Mouse (Mus musculus): ENCODE measurements at regions not wholly inside any gene's neighbourhood (a gene's known extent, or its start where the extent isn't known, plus 50 kb on each side); places are given as distances from the start of the nearest gene placed in this dataset.

DNA sequence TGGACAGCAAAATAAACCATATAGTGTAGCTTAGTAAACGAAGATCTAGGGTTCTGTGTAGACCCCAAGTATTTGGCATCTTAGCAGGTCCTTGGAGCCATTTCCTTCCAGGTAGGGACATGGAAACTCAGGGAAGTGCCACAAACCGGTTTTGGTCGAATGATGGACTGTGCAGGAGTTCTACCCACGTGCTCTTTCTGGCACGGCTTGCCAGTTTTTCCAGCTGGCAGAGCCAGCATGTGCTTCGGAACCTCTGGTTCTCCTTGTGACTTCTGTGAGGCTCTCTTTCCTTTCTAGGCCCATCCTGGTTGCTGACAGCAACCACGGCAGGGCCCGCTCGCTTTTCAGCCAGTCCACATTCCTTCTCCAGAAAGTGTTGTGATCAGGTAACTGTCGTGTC is 291.4 kb downstream of the Kcnrg start:
- peak in 1 of 2 experiments; percentile 25 for DNase-seq (ENCODE audit: low spot score in 2 of 2)

DNA sequence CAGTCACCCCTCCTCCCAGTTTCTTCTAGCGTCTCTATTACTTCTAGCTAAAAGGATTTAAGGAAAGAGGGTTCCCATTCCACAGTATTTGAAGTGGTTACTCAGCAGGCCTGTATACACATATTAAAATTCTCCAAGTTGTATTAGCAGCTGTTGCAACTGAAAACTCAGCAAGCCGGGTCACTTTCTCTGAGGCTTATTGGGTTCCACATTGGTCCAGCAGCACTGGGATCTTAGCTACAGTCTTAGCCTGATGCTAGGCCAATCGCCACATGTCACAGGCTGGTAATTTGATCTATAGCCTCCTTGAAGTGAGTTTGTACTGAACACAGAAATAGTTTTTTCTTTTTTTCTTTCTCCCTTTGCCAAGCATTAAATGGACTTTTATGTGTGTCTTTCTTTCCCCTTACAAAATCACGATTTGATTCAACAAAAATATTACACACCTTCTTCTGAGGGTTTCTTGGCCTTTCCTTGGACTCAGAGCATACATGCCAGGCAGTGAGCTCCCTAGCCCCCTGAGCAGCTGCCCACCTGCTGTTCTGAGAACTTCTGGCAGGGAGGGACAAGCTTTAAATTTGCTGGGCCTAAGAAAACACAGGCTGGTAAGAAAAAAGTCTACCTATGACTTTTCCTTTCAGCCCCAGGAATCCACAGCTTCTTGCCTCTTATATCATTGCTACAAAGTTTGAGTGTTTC is 297.3 kb downstream of the Kcnrg start:
- DNase-seq (ENCODE audit: low spot score in 2 of 2) = no peak

DNA sequence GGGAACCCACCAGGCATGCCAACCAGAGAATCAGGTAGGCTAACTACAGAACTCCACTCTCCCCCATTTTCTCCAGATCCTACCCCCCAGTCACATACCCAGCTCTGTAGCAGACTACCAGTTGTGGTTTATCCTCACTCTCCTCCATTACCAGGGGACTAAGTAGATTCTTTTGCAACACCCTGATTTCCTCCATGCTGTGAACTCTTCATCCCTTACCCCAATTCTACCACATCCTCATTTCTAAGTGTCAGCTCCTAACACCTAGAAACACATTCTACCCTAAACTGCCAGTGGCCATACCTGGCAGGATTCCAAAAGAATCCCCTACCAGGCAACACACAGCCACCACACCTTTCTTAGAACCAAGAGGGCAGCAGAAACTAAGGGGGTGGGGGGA is 310.9 kb downstream of the Kcnrg start:
- no peak for DNase-seq (ENCODE audit: low spot score in 2 of 2)

- DNase-seq (ENCODE audit: low spot score in 2 of 2) = no peak
Observed at GRCm38 (mm10) chr14:61931811-61932210, 324.6 kb downstream of the Kcnrg start.

GRCm38 (mm10) chr14:61941682-61942081 is 334.4 kb downstream of the Kcnrg start:
- no peak for DNase-seq (ENCODE audit: low spot score in 2 of 2)

DNA sequence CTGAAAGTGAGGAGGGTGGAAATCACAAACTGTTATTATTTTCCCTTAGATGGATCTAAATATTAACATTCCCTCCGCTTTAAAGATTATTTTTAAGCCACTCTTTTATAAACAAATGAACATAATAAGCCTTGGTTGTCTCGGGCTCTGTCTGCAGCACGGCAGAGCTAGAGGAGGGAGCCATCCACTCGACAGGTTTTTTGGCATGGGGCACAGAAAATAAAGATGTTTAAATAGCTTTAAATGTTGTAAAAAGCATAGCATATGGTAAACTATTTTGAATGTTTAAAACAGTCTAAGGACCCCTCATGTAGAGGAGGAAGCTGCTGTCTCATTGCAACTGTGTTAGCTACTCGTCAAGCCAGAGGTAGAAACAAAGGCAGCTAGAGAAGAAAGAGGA is 338.4 kb downstream of the Kcnrg start:
- DNase-seq (ENCODE audit: low spot score in 2 of 2) = no peak

GRCm38 (mm10) chr14:61949446-61949845 is 342.2 kb downstream of the Kcnrg start:
- DNase-seq (ENCODE audit: low spot score in 2 of 2) = no peak

GRCm38 (mm10) chr14:61950004-61950403 is 342.4 kb upstream of the Rnaseh2b start:
- no peak for DNase-seq (ENCODE audit: low spot score in 2 of 2)

DNA sequence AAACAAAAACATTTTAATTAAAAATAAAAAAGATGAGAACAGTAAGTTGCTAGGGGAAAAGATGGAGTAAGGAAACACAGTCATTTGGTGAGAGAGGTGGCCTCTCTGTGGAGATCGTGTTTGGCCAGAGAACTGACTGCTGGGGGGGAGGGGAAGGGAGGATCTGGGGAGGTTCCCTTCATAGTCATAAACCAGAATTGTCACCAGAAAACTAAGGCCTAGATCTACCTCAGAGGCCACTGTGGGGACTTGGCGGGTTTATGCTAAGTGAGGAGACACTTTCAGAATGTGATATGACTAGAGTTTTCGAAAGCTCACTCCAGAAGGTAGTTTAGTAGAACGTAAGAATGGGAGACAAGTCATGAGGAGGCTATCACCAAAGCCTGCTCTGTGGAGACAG is 339.4 kb upstream of the Rnaseh2b start:
- no peak for DNase-seq (ENCODE audit: low spot score in 2 of 2)

GRCm38 (mm10) chr14:61955416-61955815 is 337.0 kb upstream of the Rnaseh2b start:
- DNase-seq (ENCODE audit: low spot score in 2 of 2) = no peak

- no peak for DNase-seq (ENCODE audit: low spot score in 2 of 2)
Observed at GRCm38 (mm10) chr14:61960243-61960957, 332.0 kb upstream of the Rnaseh2b start.

GRCm38 (mm10) chr14:61968467-61968866 is 323.9 kb upstream of the Rnaseh2b start:
- no peak for DNase-seq (ENCODE audit: low spot score in 2 of 2)

DNA sequence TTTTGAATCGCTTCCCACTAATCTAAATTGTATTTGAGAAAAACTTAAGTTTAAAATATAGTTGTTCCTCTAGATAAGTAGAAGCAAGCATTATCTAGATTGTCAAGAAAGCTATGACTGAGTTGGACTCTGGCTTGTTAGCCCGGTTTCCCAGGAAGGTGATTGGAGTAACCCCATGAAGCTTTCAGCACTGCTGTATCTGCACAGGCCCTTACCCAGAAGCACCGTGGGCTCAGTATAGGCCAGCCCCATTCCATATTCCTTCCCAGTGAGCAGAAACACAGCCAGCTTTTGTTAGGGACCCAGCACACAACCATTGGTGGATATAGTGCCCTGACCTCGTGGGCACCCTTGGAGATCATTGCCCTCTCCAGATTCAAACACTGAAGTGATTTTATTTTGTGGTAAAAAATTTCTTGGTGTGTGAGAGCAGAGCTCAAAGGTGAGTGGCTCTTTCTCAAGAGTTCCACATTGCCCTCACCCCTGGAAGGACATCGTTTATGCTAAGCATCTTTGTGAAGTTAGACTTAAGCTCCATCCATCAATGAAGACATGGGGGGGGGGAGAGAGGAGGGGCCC is 323.3 kb upstream of the Rnaseh2b start:
- no peak for DNase-seq (ENCODE audit: low spot score in 2 of 2)

DNA sequence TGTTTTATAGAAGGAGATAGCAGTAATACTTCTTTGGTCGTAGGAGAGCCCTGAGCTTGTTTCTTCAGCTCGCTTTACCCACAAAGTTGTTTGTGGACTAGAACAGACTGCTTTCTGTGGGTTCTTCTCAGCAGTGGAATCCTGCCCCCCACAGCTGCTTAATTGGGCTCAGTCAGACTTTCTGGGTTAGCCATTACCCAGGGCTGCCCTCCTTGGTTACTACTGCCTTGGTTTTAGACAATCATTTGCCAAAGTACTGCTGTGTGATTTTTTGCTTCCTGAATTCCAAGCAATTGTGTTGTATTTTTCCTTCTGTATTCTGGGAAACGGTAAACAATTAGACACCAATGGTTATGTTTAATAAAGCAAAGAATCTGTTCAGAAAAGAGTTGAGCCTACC is 321.8 kb upstream of the Rnaseh2b start:
- no peak for DNase-seq (ENCODE audit: low spot score in 2 of 2)

GRCm38 (mm10) chr14:61971100-61972088 is 321.0 kb upstream of the Rnaseh2b start:
- peak; percentile 39 to 67 for DNase-seq (ENCODE audit: low spot score in 2 of 2)

- no peak for DNase-seq (ENCODE audit: low spot score in 2 of 2)
Observed at GRCm38 (mm10) chr14:61975301-61975732, 317.1 kb upstream of the Rnaseh2b start.

DNA sequence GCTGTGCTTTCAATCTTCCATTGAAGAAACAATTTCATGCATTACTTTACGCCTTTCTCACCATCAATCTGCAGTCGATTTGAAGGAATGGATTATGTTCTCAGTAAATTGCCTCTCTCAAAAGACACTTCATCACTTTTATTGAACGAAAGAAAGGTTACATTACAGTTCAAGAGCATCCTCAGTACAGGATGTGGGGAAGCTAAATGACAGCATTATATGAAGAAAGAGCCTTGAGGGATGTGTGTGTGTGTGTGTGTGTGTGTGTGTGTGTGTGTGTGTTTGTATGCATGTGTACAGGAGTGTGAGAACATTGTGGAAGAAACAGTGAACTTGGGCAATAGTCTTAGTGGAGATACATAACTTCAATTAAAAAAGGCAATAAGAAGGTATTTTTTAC is 311.8 kb upstream of the Rnaseh2b start:
- DNase-seq (ENCODE audit: low spot score in 2 of 2) = no peak

- DNase-seq (ENCODE audit: low spot score in 2 of 2) = no peak
Observed at GRCm38 (mm10) chr14:61985575-61985974, 306.8 kb upstream of the Rnaseh2b start.

DNA sequence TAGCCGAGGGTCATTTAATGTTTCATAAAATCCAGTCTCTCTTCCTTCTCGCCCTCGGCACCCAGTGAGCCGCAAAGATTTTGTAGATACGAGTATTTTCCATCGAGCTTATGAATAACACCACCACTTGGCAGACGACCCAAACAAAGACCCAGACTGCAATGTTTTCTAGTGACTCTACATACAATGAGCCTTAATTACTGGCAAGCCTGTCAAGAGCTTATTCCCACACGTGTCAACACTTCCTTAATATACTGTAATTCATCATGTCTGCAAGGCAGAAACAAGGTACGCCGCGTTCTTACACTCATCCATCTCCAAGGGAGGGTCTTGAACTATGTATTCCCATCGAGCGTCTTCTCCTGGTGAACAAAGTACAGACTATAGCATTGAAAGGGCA is 306.2 kb upstream of the Rnaseh2b start:
- DNase-seq (ENCODE audit: low spot score in 2 of 2) = no peak

- DNase-seq (ENCODE audit: low spot score in 2 of 2) = no peak
Observed at GRCm38 (mm10) chr14:61995253-61995652, 297.1 kb upstream of the Rnaseh2b start.

DNA sequence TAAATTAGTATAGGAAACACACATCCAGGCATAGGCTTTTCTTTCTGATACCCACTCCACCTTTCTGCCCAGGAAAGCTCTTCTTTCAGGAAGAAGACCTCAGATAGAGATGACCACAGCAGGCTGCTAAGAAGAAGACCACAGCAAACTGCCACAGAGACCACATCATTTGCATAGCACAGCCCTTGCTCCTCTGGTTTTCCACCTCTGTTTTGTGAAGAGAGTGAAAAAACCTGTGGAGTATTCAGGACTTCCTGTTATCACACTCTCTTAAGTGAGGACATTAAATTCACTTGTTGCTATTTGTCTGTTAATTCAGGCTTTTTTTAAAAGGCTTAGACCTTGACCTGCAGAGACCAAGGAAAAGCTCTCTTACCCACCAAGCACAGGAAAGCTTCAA is 294.7 kb upstream of the Rnaseh2b start:
- no peak for DNase-seq (ENCODE audit: low spot score in 2 of 2)

DNA sequence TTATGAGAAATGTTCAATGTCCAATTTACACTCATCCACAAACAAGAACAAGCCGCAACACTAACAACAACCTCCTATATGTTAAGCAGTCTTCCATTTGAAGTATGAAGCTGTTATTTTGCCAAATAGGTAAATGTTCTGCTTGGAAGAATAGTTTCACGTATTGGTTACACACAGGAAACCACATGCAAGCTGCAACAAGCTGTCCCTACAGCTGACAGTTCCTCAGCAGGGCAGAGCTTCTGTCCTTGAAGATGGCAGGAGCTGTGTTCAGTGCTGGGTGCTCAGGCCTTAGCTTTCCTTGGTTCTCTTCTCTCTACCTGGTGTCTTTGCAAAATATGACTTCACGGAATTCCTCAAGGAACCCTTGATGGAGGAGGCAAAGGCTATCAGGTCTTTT is 294.1 kb upstream of the Rnaseh2b start:
- DNase-seq (ENCODE audit: low spot score in 2 of 2) = no peak

All from spleen, postnatal 4 days (tissue).